ENCODE assay signal across 9 mouse cellular contexts in genomic region chr13:39183715-39184179, GRCm38 (mm10).
A peak's percentile ranks its signal among the peaks of the same experiment; 100 is the strongest.
DNase-seq lines count a peak whose midpoint lies in the region; ATAC-seq and TF ChIP-seq lines count a peak whose summit lies in the region.
"Had no signal": no experiment of that assay in that cellular context is flagged by ENCODE, and none has a peak within 500 bp of the region (broad histone marks: within the 10 kb centered on the region; RNA-seq: fewer than 3 reads in every experiment).

No protein-coding gene starts in this region.

- no peak for TF ChIP-seq EP300 in stomach, postnatal 0 days (optimal IDR thresholded peaks at IDR 0.05)

- no peak for DNase-seq in kidney, adult 18-20 months
- peak; percentile 80 for DNase-seq in NIH3T3 (ENCODE audit: low read depth)
- peak; percentile 41 for DNase-seq in cerebellum, postnatal 25 days
- DNase-seq in layer of hippocampus, adult 11-12 months (ENCODE audit: low spot score), result peak; percentile 9
- no peak for DNase-seq in stomach, postnatal 0 days (ENCODE audit: low spot score)
- DNase-seq in thymus, postnatal 14 days, result no peak
- no peak for DNase-seq in thymus, postnatal 25 days

- TF ChIP-seq CTCF in stomach, postnatal 0 days (IDR thresholded peaks at IDR 0.05; ENCODE audit: low read depth), result peak; percentile 70

- no peak for ATAC-seq in kidney, embryonic 16.5 days (ENCODE audit: low FRiP score, low TSS enrichment)
- no peak for ATAC-seq in stomach, postnatal 0 days (ENCODE audit: low FRiP score, low TSS enrichment)

- H3K4me2 ChIP-seq in kidney, embryonic 16.5 days (replicated peaks; ENCODE audit: low read depth, low read length), result peak overlapping the region; percentile 29; the same call in 1 of the 2 replicates
- H3K4me2 ChIP-seq in stomach, postnatal 0 days (replicated peaks; ENCODE audit: low read depth), result no peak overlapping the region; the same call in 1 of the 2 replicates

- no peak overlapping the region for H3K9ac ChIP-seq in kidney, embryonic 16.5 days (replicated peaks; ENCODE audit: low read length)
- no peak overlapping the region for H3K9ac ChIP-seq in stomach, postnatal 0 days (ENCODE audit: low read length)
- H3K9ac ChIP-seq: liver, embryonic 14.5 days had no signal

- no peaks in the 10 kb centered on the region for H3K27me3 ChIP-seq in kidney, embryonic 16.5 days (ENCODE audit: insufficient read depth, low read length)
- no peaks in the 10 kb centered on the region for H3K27me3 ChIP-seq in stomach, postnatal 0 days (ENCODE audit: control insufficient read depth, insufficient read depth, low read length)

- H3K36me3 ChIP-seq in kidney, embryonic 16.5 days (ENCODE audit: insufficient read depth, low read length), result no peaks in the 10 kb centered on the region
- no peaks in the 10 kb centered on the region for H3K36me3 ChIP-seq in stomach, postnatal 0 days (ENCODE audit: control insufficient read depth, insufficient read depth, low read length)

- H3K4me3 ChIP-seq in kidney, embryonic 16.5 days (ENCODE audit: low read length), result no peak overlapping the region
- no peak overlapping the region for H3K4me3 ChIP-seq in stomach, postnatal 0 days (ENCODE audit: low read depth, low read length)

- no peak overlapping the region for H3K27ac ChIP-seq in kidney, embryonic 16.5 days (ENCODE audit: low read length)
- no peak overlapping the region for H3K27ac ChIP-seq in stomach, postnatal 0 days (replicated peaks)
- H3K27ac ChIP-seq: liver, embryonic 14.5 days had no signal

- 24% methylated on average over 2 of the region's 2 CpGs for WGBS in kidney, embryonic 16.5 days
- 11% methylated on average over 2 of the region's 2 CpGs for WGBS in stomach, postnatal 0 days

- H3K9me3 ChIP-seq in kidney, embryonic 16.5 days (ENCODE audit: low read length), result no peaks in the 10 kb centered on the region
- no peaks in the 10 kb centered on the region for H3K9me3 ChIP-seq in stomach, postnatal 0 days (ENCODE audit: control insufficient read depth, low read length)

- H3K4me1 ChIP-seq in kidney, embryonic 16.5 days (ENCODE audit: insufficient read depth, low read length), result no peaks in the 10 kb centered on the region; the same call in 1 of the 2 replicates
- no peaks in the 10 kb centered on the region for H3K4me1 ChIP-seq in stomach, postnatal 0 days (replicated peaks; ENCODE audit: control insufficient read depth, insufficient read depth)

Comparison
In these comparisons a context has a peak if more than half of its experiments do, and no peak if none do; other contexts are left out.
1. DNase-seq: peak in NIH3T3 (single experiment), cerebellum, postnatal 25 days (2 of 2) and layer of hippocampus, adult 11-12 months (single experiment); none in kidney, adult 18-20 months (single experiment), stomach, postnatal 0 days (single experiment), thymus, postnatal 14 days (single experiment) and thymus, postnatal 25 days (single experiment).